Mouse (Mus musculus) cerebellum, adult 9-10 months (tissue): ENCODE data around the gene Gpr83.

Experiments
- DNase-seq: peaks from one replicate; pipeline ENCODE4 v3.0.0; 2022

Gpr83 gene

GRCm38 (mm10) chr9:14907816-14908415 is 47.9 kb downstream of the Gpr83 start:
- DNase-seq: no peak

GRCm38 (mm10) chr9:14909981-14910380 is 50.0 kb downstream of the Gpr83 start:
- DNase-seq: no peak

DNA sequence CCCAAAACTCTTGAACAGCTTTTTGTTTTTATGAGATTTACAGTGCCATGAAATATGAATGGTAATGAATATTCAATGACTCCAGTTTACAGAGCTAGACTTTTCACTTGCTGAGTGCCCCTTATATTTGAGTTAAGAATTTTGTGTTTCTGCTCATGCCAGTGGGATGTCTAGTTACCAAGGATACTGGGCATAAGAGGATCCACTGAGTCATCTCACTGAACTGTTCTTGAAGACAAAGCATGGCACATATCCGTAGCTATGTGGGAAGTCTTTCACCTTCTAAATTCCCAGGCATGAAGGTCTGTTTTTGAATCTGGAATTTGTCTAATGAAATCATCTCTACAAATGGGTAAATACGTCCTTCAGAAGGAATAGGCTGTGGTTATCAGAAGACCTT is 52.0 kb downstream of the Gpr83 start:
- no peak for DNase-seq

- no peak for DNase-seq
Observed at GRCm38 (mm10) chr9:14917661-14918060, 57.7 kb downstream of the Gpr83 start.

GRCm38 (mm10) chr9:14918825-14919668 is 59.0 kb downstream of the Gpr83 start:
- no peak for DNase-seq
